Mouse (Mus musculus): ENCODE measurements around the gene Nos2.

Nos2 gene

GRCm38 (mm10) chr11:78920411-78920939 lies at the start of gene Nos2:
Gene Nos2, plus strand, starts transcription at chr11:78920787.
- no peak for DNase-seq

GRCm38 (mm10) chr11:78870891-78871290 lies 49.7 kb upstream of the Nos2 start:
- no peak for DNase-seq

GRCm38 (mm10) chr11:78872782-78873181 lies 47.8 kb upstream of the Nos2 start:
- DNase-seq, result peak in 1 of 2 experiments; percentile 7

- DNase-seq, result no peak
Observed at GRCm38 (mm10) chr11:78879727-78880126, 40.9 kb upstream of the Nos2 start.

GRCm38 (mm10) chr11:78886693-78887092 lies 33.9 kb upstream of the Nos2 start:
- DNase-seq, result peak in 1 of 2 experiments; percentile 4

GRCm38 (mm10) chr11:78887102-78887971 lies 33.2 kb upstream of the Nos2 start:
- peak; percentile 70 to 78 for DNase-seq

GRCm38 (mm10) chr11:78889156-78889555 lies 31.4 kb upstream of the Nos2 start:
- DNase-seq, result no peak

- peak; percentile 52 to 57 for DNase-seq
Observed at GRCm38 (mm10) chr11:78896357-78897123, 24.0 kb upstream of the Nos2 start.

- DNase-seq, result no peak
Observed at GRCm38 (mm10) chr11:78915473-78915872, 5.1 kb upstream of the Nos2 start.

- DNase-seq, result no peak
Observed at GRCm38 (mm10) chr11:78916410-78916809, 4.2 kb upstream of the Nos2 start.

- DNase-seq, result no peak
Observed at GRCm38 (mm10) chr11:78919745-78920144, 842 bp upstream of the Nos2 start.

GRCm38 (mm10) chr11:78922678-78923407 lies 2.3 kb downstream of the Nos2 start:
- DNase-seq, result peak; percentile 63 to 65

- peak; percentile 12 to 27 for DNase-seq
Observed at GRCm38 (mm10) chr11:78924111-78924510, 3.5 kb downstream of the Nos2 start.

GRCm38 (mm10) chr11:78924916-78925315 lies 4.3 kb downstream of the Nos2 start:
- DNase-seq, result peak; percentile 63 to 68

- DNase-seq, result peak; percentile 52 to 56
Observed at GRCm38 (mm10) chr11:78929345-78929744, 8.8 kb downstream of the Nos2 start.

GRCm38 (mm10) chr11:78934307-78934706 lies 13.7 kb downstream of the Nos2 start:
- DNase-seq, result no peak

- DNase-seq, result no peak
Observed at GRCm38 (mm10) chr11:78934727-78935126, 14.1 kb downstream of the Nos2 start.

GRCm38 (mm10) chr11:78935178-78935577 lies 14.6 kb downstream of the Nos2 start:
- no peak for DNase-seq

- no peak for DNase-seq
Observed at GRCm38 (mm10) chr11:78943083-78943482, 22.5 kb downstream of the Nos2 start.

GRCm38 (mm10) chr11:78950365-78950764 lies 29.8 kb downstream of the Nos2 start:
- DNase-seq, result no peak

GRCm38 (mm10) chr11:78952467-78952866 lies 31.9 kb downstream of the Nos2 start:
- DNase-seq, result peak; percentile 88

- DNase-seq, result peak; percentile 88
Observed at GRCm38 (mm10) chr11:78956260-78956659, 35.7 kb downstream of the Nos2 start.

- DNase-seq, result no peak
Observed at GRCm38 (mm10) chr11:78959367-78959766, 38.8 kb downstream of the Nos2 start.
